Mouse (Mus musculus) MEL (cell line): ENCODE data around the gene Vdr. TPM values are rescaled to one million over a fixed set of nuclear protein-coding genes. Genes with fewer than 3 reads are reported as not detected.

Experiments
- DNase-seq: peaks from one replicate; pipeline ENCODE4 v3.0.0; 2011; ENCODE audit warnings: low read depth, low spot score
- H3K27ac ChIP-seq: 2 replicates; pipeline ENCODE4 v1.5.1; 2012; ENCODE audit warnings: low read depth, mild to moderate bottlenecking, control low read depth, low read length, moderate library complexity; ENCODE audit not compliant: control insufficient read depth
- H3K27me3 ChIP-seq, 2 experiments: fragments of 150-350 bp in 1 of 2; sonication (generic) in 1 of 2; 2 replicates each; pipeline ENCODE4 v1.6.1; 2012; ENCODE audit warnings: low read length in 2 of 2, mild to moderate bottlenecking in 2 of 2, improper control_type of control experiment in 1 of 2, moderate library complexity in 1 of 2; ENCODE audit not compliant: insufficient read depth in 2 of 2, control insufficient read depth in 1 of 2
- H3K36me3 ChIP-seq, 2 experiments: 2 replicates each; pipeline ENCODE4 v1.6.1; 2012 to 2014; ENCODE audit warnings: low read length in 2 of 2, improper control_type of control experiment in 1 of 2, inconsistent platforms in 1 of 2, mild to moderate bottlenecking in 1 of 2; ENCODE audit not compliant: insufficient read depth in 2 of 2, control insufficient read depth in 1 of 2
- H3K4me1 ChIP-seq, 2 experiments: fragments of 150-350 bp in 1 of 2; sonication (generic) in 1 of 2; 2 replicates each; pipeline ENCODE4 v1.6.1; 2012; ENCODE audit warnings: low read length in 2 of 2, improper control_type of control experiment in 1 of 2, mild to moderate bottlenecking in 1 of 2; ENCODE audit not compliant: insufficient read depth in 2 of 2, control insufficient read depth in 1 of 2
- H3K4me3 ChIP-seq, 2 experiments: fragments of 150-350 bp in 1 of 2; sonication (generic) in 1 of 2; 2 replicates each; pipeline ENCODE4 v1.5.1; 2012; ENCODE audit warnings: low read depth in 2 of 2, low read length in 2 of 2, mild to moderate bottlenecking in 2 of 2, moderate library complexity in 2 of 2, control low read depth in 1 of 2, improper control_type of control experiment in 1 of 2; ENCODE audit not compliant: control insufficient read depth in 1 of 2, insufficient read depth in 1 of 2
- H3K79me2 ChIP-seq: 2 replicates; pipeline ENCODE4 v1.6.1; 2012; ENCODE audit warnings: mild to moderate bottlenecking, low read length, moderate library complexity; ENCODE audit not compliant: control insufficient read depth, poor library complexity, insufficient read depth
- H3K9ac ChIP-seq: 2 replicates; pipeline ENCODE4 v1.6.1; 2012; ENCODE audit warnings: low read depth, mild to moderate bottlenecking, control low read depth, low read length, moderate library complexity; ENCODE audit not compliant: control insufficient read depth, poor library complexity, severe bottlenecking
- H3K9me3 ChIP-seq: fragments of 150-350 bp; sonication (generic); replicated peaks from 2 replicates; pipeline ENCODE4 v1.6.1; 2012; ENCODE audit warnings: mild to moderate bottlenecking, low read length, improper control_type of control experiment, moderate library complexity; ENCODE audit not compliant: insufficient read depth
- BHLHE40 ChIP-seq: IDR thresholded peaks from 2 replicates; pipeline ENCODE4 v1.6.1; 2012; ENCODE audit warnings: low read depth, mild to moderate bottlenecking, inconsistent platforms, low read length, improper control_type of control experiment, borderline replicate concordance
- CHD1 ChIP-seq: IDR thresholded peaks from 2 replicates; pipeline ENCODE4 v1.6.1; 2012; ENCODE audit warnings: low read depth, mild to moderate bottlenecking, inconsistent platforms, low read length, improper control_type of control experiment
- CHD2 ChIP-seq: IDR thresholded peaks from 2 replicates; pipeline ENCODE4 v1.6.1; 2011; ENCODE audit warnings: low read length, improper control_type of control experiment
- CTCF ChIP-seq, 3 experiments: IDR thresholded peaks in 2 of 3; conservative IDR thresholded peaks in 1 of 3; 2 replicates each; pipeline ENCODE4 v1.5.1; 2011 to 2012; ENCODE audit warnings: low read length in 3 of 3, low read depth in 2 of 3, mild to moderate bottlenecking in 2 of 3, improper control_type of control experiment in 1 of 3, inconsistent platforms in 1 of 3, mixed read lengths in 1 of 3, moderate library complexity in 1 of 3; ENCODE audit not compliant: control insufficient read depth in 1 of 3, insufficient read depth in 1 of 3, poor library complexity in 1 of 3, severe bottlenecking in 1 of 3
- E2F4 ChIP-seq: IDR thresholded peaks from 2 replicates; pipeline ENCODE4 v1.6.1; 2011; ENCODE audit warnings: low read depth, low read length, improper control_type of control experiment, borderline replicate concordance
- ELF1 ChIP-seq: IDR thresholded peaks from 2 replicates; pipeline ENCODE4 v1.6.1; 2014; ENCODE audit warnings: low read depth, mild to moderate bottlenecking, inconsistent platforms, low read length, improper control_type of control experiment, moderate library complexity
- EP300 ChIP-seq, 2 experiments: IDR thresholded peaks; 2 replicates each; pipeline ENCODE4 v1.6.1; 2011; ENCODE audit warnings: improper control_type of control experiment in 2 of 2, low read length in 2 of 2, low read depth in 1 of 2, mild to moderate bottlenecking in 1 of 2
- GATA1 ChIP-seq: IDR thresholded peaks from 2 replicates; pipeline ENCODE4 v1.6.1; 2011; ENCODE audit warnings: low read depth, low read length, improper control_type of control experiment
- HCFC1 ChIP-seq: IDR thresholded peaks from 2 replicates; pipeline ENCODE4 v1.6.1; 2012; ENCODE audit warnings: low read depth, mild to moderate bottlenecking, inconsistent platforms, low read length, improper control_type of control experiment, moderate library complexity
- JUND ChIP-seq: IDR thresholded peaks from 2 replicates; pipeline ENCODE4 v1.6.1; 2011; ENCODE audit warnings: low read depth, mild to moderate bottlenecking, improper control_type of control experiment, low read length
- KAT2A ChIP-seq: conservative IDR thresholded peaks from 2 replicates; pipeline ENCODE4 v1.6.1; 2012; ENCODE audit warnings: low read depth, low read length, improper control_type of control experiment, inconsistent platforms
- MAZ ChIP-seq: IDR thresholded peaks from 2 replicates; pipeline ENCODE4 v1.6.1; 2012; ENCODE audit warnings: low read depth, mild to moderate bottlenecking, inconsistent platforms, low read length, improper control_type of control experiment
- MEF2A ChIP-seq: IDR thresholded peaks from 2 replicates; pipeline ENCODE4 v1.6.1; 2014; ENCODE audit warnings: low read depth, mild to moderate bottlenecking, inconsistent platforms, low read length, improper control_type of control experiment; ENCODE audit not compliant: poor library complexity, insufficient replicate concordance, severe bottlenecking; ENCODE audit errors: extremely low read depth
- MXI1 ChIP-seq: IDR thresholded peaks from 2 replicates; pipeline ENCODE4 v1.6.1; 2011; ENCODE audit warnings: mild to moderate bottlenecking, low read depth, low read length, improper control_type of control experiment
- MYB ChIP-seq: IDR thresholded peaks from 2 replicates; pipeline ENCODE4 v1.6.1; 2011; ENCODE audit warnings: mild to moderate bottlenecking, low read depth, low read length, improper control_type of control experiment
- MYC ChIP-seq: IDR thresholded peaks from 2 replicates; pipeline ENCODE4 v1.6.1; 2011; ENCODE audit warnings: low read depth, mild to moderate bottlenecking, low read length, improper control_type of control experiment, moderate library complexity
- NELFE ChIP-seq: IDR thresholded peaks from 2 replicates; pipeline ENCODE4 v1.6.1; 2011; ENCODE audit warnings: low read depth, low read length, improper control_type of control experiment
- NRF1 ChIP-seq: IDR thresholded peaks from 2 replicates; pipeline ENCODE4 v1.6.1; 2014; ENCODE audit warnings: low read depth, mild to moderate bottlenecking, inconsistent platforms, low read length, improper control_type of control experiment, moderate library complexity; ENCODE audit not compliant: poor library complexity, insufficient read depth, severe bottlenecking
- POLR2A ChIP-seq, 2 experiments: IDR thresholded peaks; 2 replicates each; pipeline ENCODE4 v1.6.1; 2011 to 2012; ENCODE audit warnings: low read length in 2 of 2, mild to moderate bottlenecking in 2 of 2, control low read depth in 1 of 2, improper control_type of control experiment in 1 of 2, low read depth in 1 of 2, moderate library complexity in 1 of 2; ENCODE audit not compliant: control insufficient read depth in 1 of 2, insufficient read depth in 1 of 2, poor library complexity in 1 of 2
- POLR2AphosphoS5 ChIP-seq: IDR thresholded peaks from 2 replicates; pipeline ENCODE4 v1.6.1; 2012; ENCODE audit warnings: low read depth, borderline replicate concordance, mild to moderate bottlenecking, inconsistent platforms, low read length, moderate library complexity, mixed read lengths
- RAD21 ChIP-seq: IDR thresholded peaks from 2 replicates; pipeline ENCODE4 v1.6.1; 2011; ENCODE audit warnings: mild to moderate bottlenecking, low read depth, low read length, improper control_type of control experiment
- RCOR1 ChIP-seq: IDR thresholded peaks from 2 replicates; pipeline ENCODE4 v1.6.1; 2012; ENCODE audit warnings: low read depth, mild to moderate bottlenecking, inconsistent platforms, low read length, improper control_type of control experiment
- SIN3A ChIP-seq: IDR thresholded peaks from 2 replicates; pipeline ENCODE4 v1.6.1; 2012; ENCODE audit warnings: low read length, improper control_type of control experiment, inconsistent platforms
- SMC3 ChIP-seq: IDR thresholded peaks from 2 replicates; pipeline ENCODE4 v1.6.1; 2011; ENCODE audit warnings: low read depth, low read length, improper control_type of control experiment
- TAL1 ChIP-seq: IDR thresholded peaks from 2 replicates; pipeline ENCODE4 v1.6.1; 2012; ENCODE audit warnings: mild to moderate bottlenecking, inconsistent platforms, low read length, moderate library complexity, mixed read lengths
- TCF12 ChIP-seq: IDR thresholded peaks from 2 replicates; pipeline ENCODE4 v1.6.1; 2014; ENCODE audit warnings: low read depth, mild to moderate bottlenecking, inconsistent platforms, low read length, improper control_type of control experiment, moderate library complexity
- UBTF ChIP-seq: IDR thresholded peaks from 2 replicates; pipeline ENCODE4 v1.6.1; 2012; ENCODE audit warnings: low read depth, mild to moderate bottlenecking, inconsistent platforms, low read length, improper control_type of control experiment, moderate library complexity, borderline replicate concordance; ENCODE audit not compliant: insufficient read depth
- USF1 ChIP-seq: IDR thresholded peaks from 2 replicates; pipeline ENCODE4 v1.6.1; 2014; ENCODE audit warnings: low read depth, mild to moderate bottlenecking, inconsistent platforms, low read length, improper control_type of control experiment, moderate library complexity
- USF2 ChIP-seq, 2 experiments: IDR thresholded peaks; 2 replicates each; pipeline ENCODE4 v1.6.1; 2011 to 2012; ENCODE audit warnings: improper control_type of control experiment in 2 of 2, low read length in 2 of 2, borderline replicate concordance in 1 of 2, inconsistent platforms in 1 of 2, low read depth in 1 of 2, mild to moderate bottlenecking in 1 of 2; ENCODE audit not compliant: insufficient read depth in 1 of 2
- ZC3H11A ChIP-seq: IDR thresholded peaks from 2 replicates; pipeline ENCODE4 v1.6.1; 2012; ENCODE audit warnings: low read depth, mild to moderate bottlenecking, inconsistent platforms, low read length, improper control_type of control experiment
- ZMIZ1 ChIP-seq: IDR thresholded peaks from 2 replicates; pipeline ENCODE4 v1.6.1; 2012; ENCODE audit warnings: low read depth, mild to moderate bottlenecking, inconsistent platforms, low read length, improper control_type of control experiment, moderate library complexity
- ZNF384 ChIP-seq: IDR thresholded peaks from 2 replicates; pipeline ENCODE4 v1.6.1; 2012; ENCODE audit warnings: low read depth, mild to moderate bottlenecking, inconsistent platforms, low read length, improper control_type of control experiment
- polyA plus RNA-seq, 2 experiments: library from polyadenylated mRNA; stranded (reverse) in 1 of 2; unstranded in 1 of 2; fragments of >175 nt in 1 of 2; fragments of >200 nt in 1 of 2; gene quantifications; 2 replicates each; pipeline versions ENCODE4 v1.2.1 to v1.2.4; 2012; ENCODE audit warnings: low replicate concordance in 2 of 2, low read depth in 1 of 2; ENCODE audit not compliant: insufficient read length in 2 of 2, insufficient read depth in 1 of 2, missing spikeins in 1 of 2
- total RNA-seq: library from RNA; depleted of rRNA; stranded (reverse); fragments of 300-350 nt; gene quantifications from 2 replicates; pipeline ENCODE4 v1.2.3, GENCODE M21; 2012

Gene Vdr
- total and polyA plus RNA-seq, 3 experiments: 0.54 to 1.9 TPM; not detected in 1

GRCm38 (mm10) chr15:97865988-97866387 is 44.4 kb downstream of the Vdr start (continued):
- TF ChIP-seq TAL1 (no peak), NRF1 (no peak), EP300 (IDR thresholded peaks at IDR 0.05; ENCODE audit: low read depth in 1 of 2, low read length in 2 of 2) (no peak), TCF12 (no peak), USF2 (IDR thresholded peaks at IDR 0.05; ENCODE audit: borderline replicate concordance in 1 of 2, insufficient read depth in 1 of 2, low read depth in 1 of 2, low read length in 2 of 2) (no peak), ZNF384 (peak; percentile 61), MXI1 (no peak), CHD2 (no peak)

DNA sequence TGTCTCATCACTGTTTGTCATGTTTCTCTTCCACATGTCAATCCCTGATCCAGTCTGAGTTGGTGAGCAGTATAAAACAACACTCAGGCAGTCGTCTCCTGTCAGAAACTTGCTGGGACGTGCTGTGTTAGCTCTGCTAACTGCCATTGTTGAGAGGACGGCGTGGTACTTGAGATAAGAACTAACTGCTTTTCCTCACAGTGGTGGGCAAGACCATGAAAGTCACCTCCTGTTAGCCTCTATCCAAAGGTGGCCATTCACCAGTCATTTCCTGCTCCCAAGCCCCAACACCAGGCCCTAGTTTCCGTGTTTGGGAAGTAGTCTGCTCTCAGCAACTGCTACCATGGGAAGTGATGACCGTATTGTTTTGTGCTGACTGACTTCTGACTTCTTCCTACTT is 45.3 kb downstream of the Vdr start:
- Histone ChIP-seq H3K9ac (no peak overlapping the region; the same call in 1 of the 2 replicates), H3K4me3 (no peak overlapping the region), H3K79me2 (no peaks in the 10 kb centered on the region), H3K9me3 (no peaks in the 10 kb centered on the region), H3K36me3 (peaks cover 25 to 30% of the 10 kb centered on the region in 2 experiments), H3K27ac (peak overlapping the region; percentile 54), H3K4me1 (peaks cover 27 to 39% of the 10 kb centered on the region in 2 experiments), H3K27me3 (no peaks in the 10 kb centered on the region)
- DNase-seq: peak; percentile 61
- TF ChIP-seq SIN3A (peak; percentile 43; the same call in 1 of the 2 replicates), CHD2 (no peak), RAD21 (no peak), ZC3H11A (peak; percentile 5; the same call in 1 of the 2 replicates), ZNF384 (no peak), SMC3 (peak; percentile 23; the same call in 1 of the 2 replicates), POLR2AphosphoS5 (no peak), BHLHE40 (no peak), JUND (no peak), TCF12 (0 out of 2 replicates have a peak, but pooled peaks have one; percentile 19), CTCF (IDR thresholded peaks at IDR 0.05 in 2 of 3, conservative IDR thresholded peaks at IDR 0.05 in 1 of 3; ENCODE audit: control insufficient read depth in 1 of 3, insufficient read depth in 1 of 3, low read depth in 2 of 3, low read length in 3 of 3, poor library complexity in 1 of 3, severe bottlenecking in 1 of 3) (no peak; a peak in 1 of 6 replicates), HCFC1 (no peak), NELFE (no peak), TAL1 (peak; percentile 49), NRF1 (no peak), USF1 (no peak), ELF1 (no peak), E2F4 (no peak), MXI1 (no peak), POLR2A (IDR thresholded peaks at IDR 0.05; ENCODE audit: control insufficient read depth in 1 of 2, insufficient read depth in 1 of 2, low read depth in 1 of 2, low read length in 2 of 2, poor library complexity in 1 of 2) (no peak; a peak in 1 of 4 replicates), ZMIZ1 (peak; percentile 49; the same call in 1 of the 2 replicates), GATA1 (peak; percentile 47), RCOR1 (0 out of 2 replicates have a peak, but pooled peaks have one; percentile 7), USF2 (IDR thresholded peaks at IDR 0.05; ENCODE audit: borderline replicate concordance in 1 of 2, insufficient read depth in 1 of 2, low read depth in 1 of 2, low read length in 2 of 2) (no peak), UBTF (no peak), CHD1 (0 out of 2 replicates have a peak, but pooled peaks have one; percentile 7), MYC (no peak), EP300 (IDR thresholded peaks at IDR 0.05; ENCODE audit: low read depth in 1 of 2, low read length in 2 of 2) (peak; percentile 60 to 75), MYB (peak; percentile 77), MEF2A (no peak), KAT2A (no peak), MAZ (no peak)
